Mouse (Mus musculus) ES-E14 (cell line): ENCODE results near the gene Slc3a2.

Experiments
- CHD2 ChIP-seq: IDR thresholded peaks from 2 replicates; pipeline ENCODE4 v1.6.1; 2014; ENCODE audit warnings: mild to moderate bottlenecking, low read depth, low read length, inconsistent platforms
- HCFC1 ChIP-seq: IDR thresholded peaks from 2 replicates; pipeline ENCODE4 v1.6.1; 2012; ENCODE audit warnings: low read length, inconsistent platforms, borderline replicate concordance; ENCODE audit not compliant: insufficient read depth
- ZNF384 ChIP-seq: IDR thresholded peaks from 2 replicates; pipeline ENCODE4 v1.6.1; 2012; ENCODE audit warnings: low read depth, low read length, inconsistent platforms

DNA sequence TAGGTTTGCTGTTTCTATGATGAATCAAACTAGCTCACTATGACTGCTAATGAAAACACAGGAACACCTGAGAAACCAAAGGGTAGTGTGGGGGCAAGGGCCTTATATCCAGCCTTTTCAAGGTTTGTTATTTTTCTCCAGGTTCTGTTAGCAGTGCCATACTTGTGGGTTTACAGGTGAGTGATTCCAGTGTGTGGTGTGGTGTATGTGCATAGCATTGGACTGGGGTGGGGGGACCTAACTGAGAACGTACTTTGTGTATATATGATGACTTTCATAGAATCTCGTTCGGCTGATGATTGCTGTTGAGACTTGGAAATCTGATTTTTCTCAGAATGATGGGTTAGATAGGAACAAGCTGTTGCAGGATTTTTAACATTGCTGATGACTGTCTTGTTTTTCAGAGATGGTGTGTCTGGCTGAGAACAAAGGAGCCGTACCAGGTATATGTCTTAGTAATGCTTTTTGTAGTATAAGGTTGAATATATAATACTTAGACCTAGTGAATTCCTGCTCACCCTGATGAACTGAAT is 2.0 kb upstream of the Slc3a2 start:
- no peak for TF ChIP-seq CHD2
- no peak for TF ChIP-seq HCFC1
- TF ChIP-seq ZNF384 = no peak
